Mouse (Mus musculus): Measurements from ENCODE around the gene Dapk1. TPM values are rescaled to one million over a fixed set of nuclear protein-coding genes. Genes with fewer than 3 reads are reported as not detected.

Gene Dapk1
- polyA plus RNA-seq, 1 experiment: 37.8 TPM

GRCm38 (mm10) chr13:60731001-60731400, 129.3 kb downstream of the Dapk1 start:
- Histone ChIP-seq H3K9me3 (replicated peaks; ENCODE audit: control insufficient read depth, insufficient read depth, low read length, poor library complexity, severe bottlenecking) (no peaks in the 10 kb centered on the region), H3K36me3 (ENCODE audit: control insufficient read depth, insufficient read depth, low read length, poor library complexity, severe bottlenecking) (peaks cover 16% of the 10 kb centered on the region), H3K27ac (ENCODE audit: insufficient read depth, low read length) (no peak overlapping the region), H3K27me3 (ENCODE audit: control insufficient read depth, insufficient read depth, low read length, poor library complexity, severe bottlenecking) (no peaks in the 10 kb centered on the region), H3K4me3 (ENCODE audit: low read depth, low read length) (no peak overlapping the region), H3K9ac (ENCODE audit: low read depth, poor library complexity, severe bottlenecking) (no peak overlapping the region), H3K4me1 (ENCODE audit: control insufficient read depth, insufficient read depth, low read length) (no peaks in the 10 kb centered on the region)
- TF ChIP-seq POLR2A (IDR thresholded peaks at IDR 0.05; ENCODE audit: insufficient read depth, low read length): no peak
- no peak for TF ChIP-seq EP300 (IDR thresholded peaks at IDR 0.05; ENCODE audit: insufficient read depth, low read depth, low read length)
- no peak for TF ChIP-seq CTCF (IDR thresholded peaks at IDR 0.05; ENCODE audit: low read depth, low read length)

GRCm38 (mm10) chr13:60735306-60735705, 133.6 kb downstream of the Dapk1 start:
- TF ChIP-seq EP300 (IDR thresholded peaks at IDR 0.05; ENCODE audit: insufficient read depth, low read depth, low read length) (no peak), POLR2A (IDR thresholded peaks at IDR 0.05; ENCODE audit: insufficient read depth, low read length) (no peak), CTCF (IDR thresholded peaks at IDR 0.05; ENCODE audit: low read depth, low read length) (no peak)
- Histone ChIP-seq H3K4me3 (ENCODE audit: low read depth, low read length) (no peak overlapping the region), H3K9ac (ENCODE audit: low read depth, poor library complexity, severe bottlenecking) (no peak overlapping the region), H3K27ac (ENCODE audit: insufficient read depth, low read length) (no peak overlapping the region), H3K36me3 (ENCODE audit: control insufficient read depth, insufficient read depth, low read length, poor library complexity, severe bottlenecking) (0 out of 2 replicates have a peak, but pooled peaks cover 2% of the 10 kb centered on the region), H3K9me3 (replicated peaks; ENCODE audit: control insufficient read depth, insufficient read depth, low read length, poor library complexity, severe bottlenecking) (no peaks in the 10 kb centered on the region), H3K4me1 (ENCODE audit: control insufficient read depth, insufficient read depth, low read length) (no peaks in the 10 kb centered on the region), H3K27me3 (ENCODE audit: control insufficient read depth, insufficient read depth, low read length, poor library complexity, severe bottlenecking) (no peaks in the 10 kb centered on the region)

GRCm38 (mm10) chr13:60736421-60737105, 134.8 kb downstream of the Dapk1 start:
- no peak overlapping the region for H3K27ac ChIP-seq (ENCODE audit: insufficient read depth, low read length)
- H3K4me3 ChIP-seq (ENCODE audit: low read depth, low read length): no peak overlapping the region
- no peaks in the 10 kb centered on the region for H3K36me3 ChIP-seq (ENCODE audit: control insufficient read depth, insufficient read depth, low read length, poor library complexity, severe bottlenecking)
- TF ChIP-seq CTCF (IDR thresholded peaks at IDR 0.05; ENCODE audit: low read depth, low read length) (no peak), POLR2A (IDR thresholded peaks at IDR 0.05; ENCODE audit: insufficient read depth, low read length) (no peak), EP300 (IDR thresholded peaks at IDR 0.05; ENCODE audit: insufficient read depth, low read depth, low read length) (no peak)
- no peaks in the 10 kb centered on the region for H3K4me1 ChIP-seq (ENCODE audit: control insufficient read depth, insufficient read depth, low read length)
- no peaks in the 10 kb centered on the region for H3K27me3 ChIP-seq (ENCODE audit: control insufficient read depth, insufficient read depth, low read length, poor library complexity, severe bottlenecking)
- no peak overlapping the region for H3K9ac ChIP-seq (ENCODE audit: low read depth, poor library complexity, severe bottlenecking)
- H3K9me3 ChIP-seq (replicated peaks; ENCODE audit: control insufficient read depth, insufficient read depth, low read length, poor library complexity, severe bottlenecking): no peaks in the 10 kb centered on the region

- TF ChIP-seq CTCF (IDR thresholded peaks at IDR 0.05; ENCODE audit: low read depth, low read length) (no peak), EP300 (IDR thresholded peaks at IDR 0.05; ENCODE audit: insufficient read depth, low read depth, low read length) (0 out of 2 replicates have a peak, but pooled peaks have one; percentile 24), POLR2A (IDR thresholded peaks at IDR 0.05; ENCODE audit: insufficient read depth, low read length) (no peak)
- Histone ChIP-seq H3K36me3 (ENCODE audit: control insufficient read depth, insufficient read depth, low read length, poor library complexity, severe bottlenecking) (no peaks in the 10 kb centered on the region), H3K9ac (ENCODE audit: low read depth, poor library complexity, severe bottlenecking) (no peak overlapping the region), H3K4me3 (ENCODE audit: low read depth, low read length) (no peak overlapping the region), H3K9me3 (replicated peaks; ENCODE audit: control insufficient read depth, insufficient read depth, low read length, poor library complexity, severe bottlenecking) (no peaks in the 10 kb centered on the region), H3K4me1 (ENCODE audit: control insufficient read depth, insufficient read depth, low read length) (no peaks in the 10 kb centered on the region), H3K27me3 (ENCODE audit: control insufficient read depth, insufficient read depth, low read length, poor library complexity, severe bottlenecking) (no peaks in the 10 kb centered on the region), H3K27ac (ENCODE audit: insufficient read depth, low read length) (no peak overlapping the region)
Observed at GRCm38 (mm10) chr13:60737632-60738324, 136.0 kb downstream of the Dapk1 start.

- no peak overlapping the region for H3K9ac ChIP-seq (ENCODE audit: low read depth, poor library complexity, severe bottlenecking)
- H3K4me3 ChIP-seq (ENCODE audit: low read depth, low read length): no peak overlapping the region
- no peak overlapping the region for H3K27ac ChIP-seq (ENCODE audit: insufficient read depth, low read length)
- H3K4me1 ChIP-seq (ENCODE audit: control insufficient read depth, insufficient read depth, low read length): no peaks in the 10 kb centered on the region
- H3K36me3 ChIP-seq (ENCODE audit: control insufficient read depth, insufficient read depth, low read length, poor library complexity, severe bottlenecking): no peaks in the 10 kb centered on the region
- H3K27me3 ChIP-seq (ENCODE audit: control insufficient read depth, insufficient read depth, low read length, poor library complexity, severe bottlenecking): no peaks in the 10 kb centered on the region
- TF ChIP-seq CTCF (IDR thresholded peaks at IDR 0.05; ENCODE audit: low read depth, low read length): peak; percentile 63
- no peak for TF ChIP-seq POLR2A (IDR thresholded peaks at IDR 0.05; ENCODE audit: insufficient read depth, low read length)
- no peaks in the 10 kb centered on the region for H3K9me3 ChIP-seq (replicated peaks; ENCODE audit: control insufficient read depth, insufficient read depth, low read length, poor library complexity, severe bottlenecking)
Observed at GRCm38 (mm10) chr13:60738429-60738828, 136.7 kb downstream of the Dapk1 start.

GRCm38 (mm10) chr13:60740248-60740647, 138.5 kb downstream of the Dapk1 start:
- Histone ChIP-seq H3K27ac (ENCODE audit: insufficient read depth, low read length) (no peak overlapping the region), H3K27me3 (ENCODE audit: control insufficient read depth, insufficient read depth, low read length, poor library complexity, severe bottlenecking) (no peaks in the 10 kb centered on the region), H3K4me3 (ENCODE audit: low read depth, low read length) (no peak overlapping the region), H3K4me1 (ENCODE audit: control insufficient read depth, insufficient read depth, low read length) (no peaks in the 10 kb centered on the region), H3K9ac (ENCODE audit: low read depth, poor library complexity, severe bottlenecking) (no peak overlapping the region), H3K36me3 (ENCODE audit: control insufficient read depth, insufficient read depth, low read length, poor library complexity, severe bottlenecking) (no peaks in the 10 kb centered on the region), H3K9me3 (replicated peaks; ENCODE audit: control insufficient read depth, insufficient read depth, low read length, poor library complexity, severe bottlenecking) (no peaks in the 10 kb centered on the region)
- TF ChIP-seq EP300 (IDR thresholded peaks at IDR 0.05; ENCODE audit: insufficient read depth, low read depth, low read length) (no peak), CTCF (IDR thresholded peaks at IDR 0.05; ENCODE audit: low read depth, low read length) (peak; percentile 52)

All from ES-Bruce4 (cell line).